Mouse (Mus musculus): ENCODE measurements around the gene Pappa2. TPM values are rescaled to one million over a fixed set of nuclear protein-coding genes. Genes with fewer than 3 reads are reported as not detected.

The Pappa2 gene
- total RNA-seq, 4 experiments from 2014 or later, result 0.15 to 0.42 (median 0.25) TPM

GRCm38 (mm10) chr1:158897339-158897738 lies 83.0 kb downstream of the Pappa2 start:
- no peak for DNase-seq

- DNase-seq, result no peak
Measured at GRCm38 (mm10) chr1:158894441-158894840, 85.8 kb downstream of the Pappa2 start.

GRCm38 (mm10) chr1:158875487-158875886 lies 104.8 kb downstream of the Pappa2 start:
- DNase-seq, result no peak

- DNase-seq, result no peak
Measured at GRCm38 (mm10) chr1:158874552-158875077, 105.7 kb downstream of the Pappa2 start.

GRCm38 (mm10) chr1:158873631-158874030 lies 106.7 kb downstream of the Pappa2 start:
- DNase-seq, result no peak

- DNase-seq, result no peak
Measured at GRCm38 (mm10) chr1:158871401-158871800, 108.9 kb downstream of the Pappa2 start.

GRCm38 (mm10) chr1:158860190-158860589 lies 120.1 kb downstream of the Pappa2 start:
- DNase-seq, result no peak

- DNase-seq, result no peak
Measured at GRCm38 (mm10) chr1:158853936-158854882, 126.1 kb downstream of the Pappa2 start.

- DNase-seq, result no peak
Measured at GRCm38 (mm10) chr1:158852836-158853567, 127.3 kb downstream of the Pappa2 start.

GRCm38 (mm10) chr1:158850459-158850858 lies 129.8 kb downstream of the Pappa2 start:
- DNase-seq, result no peak

- DNase-seq, result no peak
Measured at GRCm38 (mm10) chr1:158844604-158845003, 135.7 kb downstream of the Pappa2 start.

GRCm38 (mm10) chr1:158837151-158837550 lies 143.1 kb downstream of the Pappa2 start:
- no peak for DNase-seq

GRCm38 (mm10) chr1:158830152-158830551 lies 150.1 kb downstream of the Pappa2 start:
- no peak for DNase-seq

GRCm38 (mm10) chr1:158827931-158828330 lies 152.4 kb downstream of the Pappa2 start:
- DNase-seq, result no peak

- DNase-seq, result no peak
Measured at GRCm38 (mm10) chr1:158819676-158820075, 160.6 kb downstream of the Pappa2 start.

GRCm38 (mm10) chr1:158816479-158816878 lies 163.8 kb downstream of the Pappa2 start:
- DNase-seq, result no peak

GRCm38 (mm10) chr1:158811887-158812286 lies 168.4 kb downstream of the Pappa2 start:
- DNase-seq, result no peak

GRCm38 (mm10) chr1:158775486-158775885 lies 204.8 kb downstream of the Pappa2 start:
- DNase-seq, result no peak

GRCm38 (mm10) chr1:158773102-158773501 lies 207.2 kb downstream of the Pappa2 start:
- no peak for DNase-seq

- DNase-seq, result no peak
Measured at GRCm38 (mm10) chr1:158770756-158771155, 209.5 kb downstream of the Pappa2 start.

GRCm38 (mm10) chr1:158770036-158770655 lies 210.1 kb downstream of the Pappa2 start:
- no peak for DNase-seq

GRCm38 (mm10) chr1:158765842-158766241 lies 214.4 kb downstream of the Pappa2 start:
- DNase-seq, result no peak

- DNase-seq, result no peak
Measured at GRCm38 (mm10) chr1:158764727-158765126, 215.6 kb downstream of the Pappa2 start.
